Mouse (Mus musculus): ENCODE measurements around the gene Fkbp6. TPM values are rescaled to one million over a fixed set of nuclear protein-coding genes. Genes with fewer than 3 reads are reported as not detected.

The Fkbp6 gene
- total and polyA plus RNA-seq, 2 experiments from 2014 or later: not detected

DNA sequence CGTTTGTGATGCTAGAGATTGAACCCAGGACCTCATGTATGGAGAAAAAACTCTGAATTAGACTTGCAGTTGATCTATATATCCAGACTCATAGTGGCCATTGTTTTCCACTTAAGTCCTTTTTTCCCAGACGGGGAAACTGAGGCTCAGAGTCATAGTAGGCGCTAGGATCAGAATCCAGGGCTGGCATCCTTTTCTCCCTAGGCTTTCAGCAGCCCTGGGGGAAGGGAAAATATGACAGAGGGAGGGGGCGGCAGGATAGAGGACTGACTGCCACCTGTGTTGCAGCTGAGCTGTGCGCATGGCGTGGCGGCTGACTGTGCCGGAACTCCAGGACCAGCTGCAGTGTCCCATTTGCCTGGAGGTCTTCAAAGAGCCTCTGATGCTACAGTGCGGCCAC lies 3.2 kb upstream of the Fkbp6 start, which contains the start of gene Trim50:
Gene Trim50, plus strand, starts transcription at position 301 of the 400 bp plus-strand sequence.
- Histone ChIP-seq H3K4me2 (ENCODE audit: low read depth) (no peak within 1 kb of the TSS), H3K36me3 (ENCODE audit: insufficient read depth) (no peaks in the 10 kb centered on the region), H3K4me3 (ENCODE audit: low read depth, low read length) (no peak within 1 kb of the TSS), H3K27ac (ENCODE audit: low read depth, low read length) (no peak within 1 kb of the TSS), H3K9me3 (ENCODE audit: low read length) (no peaks in the 10 kb centered on the region), H3K4me1 (ENCODE audit: insufficient read depth) (no peaks in the 10 kb centered on the region), H3K27me3 (ENCODE audit: insufficient read depth, low read length) (no peaks in the 10 kb centered on the region), H3K9ac (no peak within 1 kb of the TSS)
- 69% methylated on average over 9 of the region's 9 CpGs for WGBS
- no peak for DNase-seq
- TF ChIP-seq CTCF (IDR thresholded peaks at IDR 0.05; ENCODE audit: low read depth): no peak
- no peak for ATAC-seq

GRCm38 (mm10) chr5:135351606-135352005 lies 1.8 kb upstream of the Fkbp6 start:
- no peak for ATAC-seq

DNA sequence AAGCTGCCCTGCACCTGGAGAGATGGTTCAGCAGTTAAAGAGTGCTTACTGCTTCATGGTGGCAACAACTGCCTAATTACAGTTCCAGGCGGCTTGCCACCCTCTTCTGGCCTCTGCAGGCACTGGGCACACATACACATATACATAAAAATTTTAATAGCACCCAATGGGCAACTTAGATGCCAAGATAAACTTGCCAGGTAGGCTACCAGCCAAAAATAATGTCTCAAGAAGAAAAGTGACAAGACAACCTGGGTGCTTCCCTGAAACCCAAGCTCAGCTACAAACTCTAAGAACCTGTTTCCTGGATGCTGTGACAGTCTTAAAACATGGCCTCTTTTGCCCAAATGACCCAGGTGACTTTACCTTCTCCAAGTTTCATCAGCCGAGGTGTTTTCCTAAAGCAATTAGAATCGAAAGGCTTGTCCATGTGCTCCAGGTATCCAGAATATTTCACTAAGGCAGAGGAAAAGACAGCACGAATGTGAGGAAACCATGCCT lies 2.3 kb downstream of the Fkbp6 start:
- Histone ChIP-seq H3K4me2 (ENCODE audit: low read depth) (no peak overlapping the region), H3K9me3 (ENCODE audit: low read length) (no peaks in the 10 kb centered on the region), H3K4me3 (ENCODE audit: low read depth, low read length) (no peak overlapping the region), H3K27me3 (ENCODE audit: insufficient read depth, low read length) (no peaks in the 10 kb centered on the region), H3K36me3 (ENCODE audit: insufficient read depth) (no peaks in the 10 kb centered on the region), H3K4me1 (ENCODE audit: insufficient read depth) (no peaks in the 10 kb centered on the region), H3K9ac (no peak overlapping the region), H3K27ac (ENCODE audit: low read depth, low read length) (no peak overlapping the region)
- WGBS: 67% methylated on average over 4 of the region's 4 CpGs
- no peak for TF ChIP-seq CTCF (IDR thresholded peaks at IDR 0.05; ENCODE audit: low read depth)
- DNase-seq: no peak
- no peak for ATAC-seq

More at GRCm38 (mm10) chr5:135351606-135352005, 1.8 kb upstream of the Fkbp6 start:
- Histone ChIP-seq H3K27ac (ENCODE audit: low read depth, low read length) (no peak overlapping the region), H3K27me3 (ENCODE audit: insufficient read depth, low read length) (no peaks in the 10 kb centered on the region), H3K36me3 (ENCODE audit: insufficient read depth) (no peaks in the 10 kb centered on the region), H3K4me2 (ENCODE audit: low read depth) (no peak overlapping the region), H3K4me3 (ENCODE audit: low read depth, low read length) (no peak overlapping the region), H3K9ac (no peak overlapping the region), H3K9me3 (ENCODE audit: low read length) (no peaks in the 10 kb centered on the region), H3K4me1 (ENCODE audit: insufficient read depth) (no peaks in the 10 kb centered on the region)
- TF ChIP-seq CTCF (IDR thresholded peaks at IDR 0.05; ENCODE audit: low read depth): no peak
- WGBS: 85% methylated on average over 13 of the region's 13 CpGs
- DNase-seq: no peak

DNA sequence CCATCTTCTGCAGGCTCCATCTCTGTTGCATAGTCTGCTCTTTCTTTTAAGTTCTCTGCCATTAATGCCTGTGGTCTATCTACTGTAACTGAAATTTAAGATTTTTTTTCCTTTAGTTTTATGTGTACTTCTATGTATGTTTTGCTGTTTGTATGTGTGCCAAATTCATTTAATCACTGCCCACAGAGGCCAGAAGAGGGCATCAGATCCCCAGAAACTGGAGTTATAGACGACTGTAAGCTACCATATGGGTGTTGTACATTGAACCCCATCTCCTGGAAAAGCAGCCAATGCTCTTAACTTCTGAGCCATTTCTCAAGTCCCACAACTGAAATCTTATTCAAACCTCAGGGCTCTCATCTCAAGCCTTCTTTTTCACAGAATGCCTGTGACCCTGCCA lies 3.4 kb downstream of the Fkbp6 start:
- DNase-seq: no peak
- TF ChIP-seq CTCF (IDR thresholded peaks at IDR 0.05; ENCODE audit: low read depth): peak; percentile 33
- H3K9ac ChIP-seq: no peak overlapping the region
- H3K9me3 ChIP-seq (ENCODE audit: low read length): no peaks in the 10 kb centered on the region
- H3K27me3 ChIP-seq (ENCODE audit: insufficient read depth, low read length): no peaks in the 10 kb centered on the region
- ATAC-seq: no peak
- H3K27ac ChIP-seq (ENCODE audit: low read depth, low read length): no peak overlapping the region
- H3K4me2 ChIP-seq (ENCODE audit: low read depth): no peak overlapping the region
- H3K36me3 ChIP-seq (ENCODE audit: insufficient read depth): no peaks in the 10 kb centered on the region
- no peak overlapping the region for H3K4me3 ChIP-seq (ENCODE audit: low read depth, low read length)
- no peaks in the 10 kb centered on the region for H3K4me1 ChIP-seq (ENCODE audit: insufficient read depth)
- WGBS: 25% methylated on average over 1 of the region's 1 CpGs

GRCm38 (mm10) chr5:135345989-135346388 lies 3.9 kb downstream of the Fkbp6 start:
- Histone ChIP-seq H3K9me3 (ENCODE audit: low read length) (no peaks in the 10 kb centered on the region), H3K27ac (ENCODE audit: low read depth, low read length) (no peak overlapping the region), H3K27me3 (ENCODE audit: insufficient read depth, low read length) (no peaks in the 10 kb centered on the region), H3K4me2 (ENCODE audit: low read depth) (no peak overlapping the region), H3K4me1 (ENCODE audit: insufficient read depth) (no peaks in the 10 kb centered on the region), H3K9ac (no peak overlapping the region), H3K36me3 (ENCODE audit: insufficient read depth) (no peaks in the 10 kb centered on the region), H3K4me3 (ENCODE audit: low read depth, low read length) (no peak overlapping the region)
- WGBS: 71% methylated on average over 7 of the region's 7 CpGs
- TF ChIP-seq CTCF (IDR thresholded peaks at IDR 0.05; ENCODE audit: low read depth): no peak
- ATAC-seq: no peak
- DNase-seq: no peak

- WGBS: 65% methylated on average over 3 of the region's 3 CpGs
- no peak overlapping the region for H3K4me3 ChIP-seq (ENCODE audit: low read depth, low read length)
- H3K27me3 ChIP-seq (ENCODE audit: insufficient read depth, low read length): no peaks in the 10 kb centered on the region
- no peaks in the 10 kb centered on the region for H3K36me3 ChIP-seq (ENCODE audit: insufficient read depth)
- no peak for ATAC-seq
- no peaks in the 10 kb centered on the region for H3K9me3 ChIP-seq (ENCODE audit: low read length)
- DNase-seq: no peak
- H3K27ac ChIP-seq (ENCODE audit: low read depth, low read length): no peak overlapping the region
- no peak overlapping the region for H3K9ac ChIP-seq
- no peak overlapping the region for H3K4me2 ChIP-seq (ENCODE audit: low read depth)
- no peaks in the 10 kb centered on the region for H3K4me1 ChIP-seq (ENCODE audit: insufficient read depth)
- TF ChIP-seq CTCF (IDR thresholded peaks at IDR 0.05; ENCODE audit: low read depth): peak; percentile 51
These were observed 12.3 kb downstream of the Fkbp6 start for GRCm38 (mm10) chr5:135337575-135337974.

- DNase-seq: no peak
- Histone ChIP-seq H3K4me1 (ENCODE audit: insufficient read depth) (no peaks in the 10 kb centered on the region), H3K27me3 (ENCODE audit: insufficient read depth, low read length) (no peaks in the 10 kb centered on the region), H3K4me3 (ENCODE audit: low read depth, low read length) (no peak overlapping the region), H3K27ac (ENCODE audit: low read depth, low read length) (no peak overlapping the region), H3K9ac (no peak overlapping the region), H3K4me2 (ENCODE audit: low read depth) (no peak overlapping the region), H3K36me3 (ENCODE audit: insufficient read depth) (no peaks in the 10 kb centered on the region), H3K9me3 (ENCODE audit: low read length) (no peaks in the 10 kb centered on the region)
- WGBS: 85% methylated on average over 6 of the region's 6 CpGs
- no peak for ATAC-seq
- TF ChIP-seq CTCF (IDR thresholded peaks at IDR 0.05; ENCODE audit: low read depth): no peak
These were observed 18.7 kb downstream of the Fkbp6 start for GRCm38 (mm10) chr5:135331161-135331560.

Data from forebrain, postnatal 0 days (tissue).